24 mouse cellular contexts compared by ENCODE assay signal in the genomic region with DNA sequence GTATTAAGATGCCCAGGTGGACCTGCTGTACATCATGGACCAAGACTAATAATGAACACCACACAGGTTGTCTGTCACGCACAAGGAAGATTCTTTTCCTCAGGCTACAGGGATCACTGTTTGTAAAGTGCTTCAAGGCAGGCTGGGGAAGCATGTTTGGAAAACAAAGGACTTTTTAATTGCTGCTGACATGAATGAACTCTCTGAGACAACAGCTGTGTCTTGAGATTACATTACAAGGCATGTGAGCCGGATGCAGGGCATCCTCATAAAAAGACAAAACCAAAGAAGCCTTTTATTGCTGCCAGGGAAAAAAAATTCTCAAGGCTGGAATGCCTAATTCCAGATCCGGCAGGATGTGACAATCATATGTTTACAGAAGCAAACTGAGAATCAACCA.
DNase-seq lines count a peak whose midpoint lies in the region; ATAC-seq and TF ChIP-seq lines count a peak whose summit lies in the region.
"Had no signal": no experiment of that assay in that cellular context is flagged by ENCODE, and none has a peak within 500 bp of the region (broad histone marks: within the 10 kb centered on the region; RNA-seq: fewer than 3 reads in every experiment).

No protein-coding gene starts in this region.

- no peaks in the 10 kb centered on the region for H3K9me3 ChIP-seq in embryonic facial prominence, embryonic 14.5 days (ENCODE audit: control insufficient read depth, low read length)
- H3K9me3 ChIP-seq in embryonic facial prominence, embryonic 10.5 days: no peaks in the 10 kb centered on the region
- H3K9me3 ChIP-seq in kidney, postnatal 0 days (replicated peaks; ENCODE audit: low read length): no peaks in the 10 kb centered on the region
- no peaks in the 10 kb centered on the region for H3K9me3 ChIP-seq in midbrain, embryonic 14.5 days (ENCODE audit: control insufficient read depth, low read length)
- H3K9me3 ChIP-seq in midbrain, embryonic 15.5 days: no peaks in the 10 kb centered on the region
- H3K9me3 ChIP-seq: embryonic facial prominence, embryonic 12.5 days; forebrain, embryonic 12.5 days; heart, embryonic 13.5 days; hindbrain, embryonic 15.5 days had no signal

- WGBS in embryonic facial prominence, embryonic 14.5 days: 35% methylated on average over 3 of the region's 3 CpGs
- WGBS in embryonic facial prominence, embryonic 10.5 days: 46% methylated on average over 3 of the region's 3 CpGs
- 21% methylated on average over 3 of the region's 3 CpGs for WGBS in kidney, postnatal 0 days
- 51% methylated on average over 3 of the region's 3 CpGs for WGBS in midbrain, embryonic 14.5 days
- 48% methylated on average over 3 of the region's 3 CpGs for WGBS in midbrain, embryonic 15.5 days

- H3K4me3 ChIP-seq in embryonic facial prominence, embryonic 14.5 days (ENCODE audit: low read depth, low read length): no peak overlapping the region
- no peak overlapping the region for H3K4me3 ChIP-seq in embryonic facial prominence, embryonic 10.5 days
- no peak overlapping the region for H3K4me3 ChIP-seq in kidney, postnatal 0 days (replicated peaks; ENCODE audit: low read depth, low read length)
- no peak overlapping the region for H3K4me3 ChIP-seq in midbrain, embryonic 14.5 days (replicated peaks; ENCODE audit: low read depth, low read length)
- no peak overlapping the region for H3K4me3 ChIP-seq in midbrain, embryonic 15.5 days
- H3K4me3 ChIP-seq: embryonic facial prominence, embryonic 12.5 days; forebrain, embryonic 12.5 days; heart, embryonic 13.5 days; hindbrain, embryonic 15.5 days had no signal

- no peak for TF ChIP-seq CTCF in kidney, postnatal 0 days (IDR thresholded peaks at IDR 0.05; ENCODE audit: low read depth)

- H3K4me1 ChIP-seq in embryonic facial prominence, embryonic 14.5 days (ENCODE audit: control insufficient read depth, insufficient read depth, low read length): no peaks in the 10 kb centered on the region
- H3K4me1 ChIP-seq in embryonic facial prominence, embryonic 10.5 days: no peaks in the 10 kb centered on the region
- H3K4me1 ChIP-seq in kidney, postnatal 0 days (replicated peaks; ENCODE audit: insufficient read depth, low read length): no peaks in the 10 kb centered on the region
- no peaks in the 10 kb centered on the region for H3K4me1 ChIP-seq in midbrain, embryonic 14.5 days (ENCODE audit: control insufficient read depth, insufficient read depth, low read length)
- H3K4me1 ChIP-seq in midbrain, embryonic 15.5 days: no peaks in the 10 kb centered on the region
- H3K4me1 ChIP-seq: embryonic facial prominence, embryonic 12.5 days; forebrain, embryonic 12.5 days; heart, embryonic 13.5 days; hindbrain, embryonic 15.5 days had no signal

- H3K4me2 ChIP-seq in embryonic facial prominence, embryonic 14.5 days (ENCODE audit: low read depth, low read length): no peak overlapping the region
- H3K4me2 ChIP-seq in kidney, postnatal 0 days (ENCODE audit: low read length): no peak overlapping the region
- H3K4me2 ChIP-seq in midbrain, embryonic 14.5 days (ENCODE audit: low read length): no peak overlapping the region
- H3K4me2 ChIP-seq in midbrain, embryonic 15.5 days: no peak overlapping the region
- H3K4me2 ChIP-seq: embryonic facial prominence, embryonic 12.5 days; forebrain, embryonic 12.5 days; heart, embryonic 13.5 days; hindbrain, embryonic 15.5 days had no signal

- ATAC-seq in embryonic facial prominence, embryonic 14.5 days (ENCODE audit: low read depth): no peak
- no peak for ATAC-seq in kidney, postnatal 0 days (replicated peaks; ENCODE audit: low FRiP score, low read depth)
- ATAC-seq in midbrain, embryonic 14.5 days (ENCODE audit: low FRiP score, low TSS enrichment): no peak
- ATAC-seq in midbrain, embryonic 15.5 days (replicated peaks): no peak
- ATAC-seq: activated CD4-positive, CD25-positive, alpha-beta regulatory T cell, adult 4 months; forebrain, embryonic 16.5 days; Patski had no signal

- DNase-seq in embryonic facial prominence, embryonic 14.5 days (ENCODE audit: low spot score): peak; percentile 8
- no peak for DNase-seq in embryonic facial prominence, embryonic 10.5 days (ENCODE audit: low spot score)
- peak; percentile 70 for DNase-seq in kidney, postnatal 0 days (ENCODE audit: low spot score)
- no peak for DNase-seq in kidney, postnatal 36 days
- peak; percentile 13 for DNase-seq in midbrain, embryonic 14.5 days
- DNase-seq in mesoderm, embryonic 11.5 days (ENCODE audit: low read depth, low spot score): peak; percentile 33
- DNase-seq in thymus, postnatal 36 days: no peak
- DNase-seq: adrenal gland, postnatal 14 days; cerebellum, adult 18-20 months; cerebellum, adult 9-11 months; cerebellum, postnatal 36 days; embryo, embryonic 11 days; gastrocnemius, postnatal 36 days; heart, adult 11 months; heart, postnatal 36 days had no signal

- no peaks in the 10 kb centered on the region for H3K36me3 ChIP-seq in embryonic facial prominence, embryonic 14.5 days (ENCODE audit: control insufficient read depth, insufficient read depth, low read length)
- H3K36me3 ChIP-seq in embryonic facial prominence, embryonic 10.5 days (replicated peaks): no peaks in the 10 kb centered on the region
- no peaks in the 10 kb centered on the region for H3K36me3 ChIP-seq in kidney, postnatal 0 days (ENCODE audit: insufficient read depth, low read length)
- no peaks in the 10 kb centered on the region for H3K36me3 ChIP-seq in midbrain, embryonic 14.5 days (ENCODE audit: control insufficient read depth, insufficient read depth, low read length)
- no peaks in the 10 kb centered on the region for H3K36me3 ChIP-seq in midbrain, embryonic 15.5 days (replicated peaks)
- H3K36me3 ChIP-seq: embryonic facial prominence, embryonic 12.5 days; forebrain, embryonic 12.5 days; heart, embryonic 13.5 days; hindbrain, embryonic 15.5 days had no signal

- H3K27me3 ChIP-seq in embryonic facial prominence, embryonic 14.5 days (replicated peaks; ENCODE audit: control insufficient read depth, insufficient read depth, low read length): no peaks in the 10 kb centered on the region
- H3K27me3 ChIP-seq in embryonic facial prominence, embryonic 10.5 days (replicated peaks; ENCODE audit: low read depth, poor library complexity, severe bottlenecking): no peaks in the 10 kb centered on the region
- no peaks in the 10 kb centered on the region for H3K27me3 ChIP-seq in kidney, postnatal 0 days (ENCODE audit: insufficient read depth, low read length)
- H3K27me3 ChIP-seq in midbrain, embryonic 14.5 days (ENCODE audit: control insufficient read depth, insufficient read depth, low read length): no peaks in the 10 kb centered on the region
- H3K27me3 ChIP-seq in midbrain, embryonic 15.5 days (replicated peaks): no peaks in the 10 kb centered on the region
- H3K27me3 ChIP-seq: CH12.LX; embryonic facial prominence, embryonic 12.5 days; forebrain, embryonic 12.5 days; heart, embryonic 13.5 days; hindbrain, embryonic 15.5 days; Patski had no signal

- H3K9ac ChIP-seq in embryonic facial prominence, embryonic 14.5 days (ENCODE audit: low read depth, low read length): no peak overlapping the region
- H3K9ac ChIP-seq in kidney, postnatal 0 days (ENCODE audit: low read depth, low read length): no peak overlapping the region
- no peak overlapping the region for H3K9ac ChIP-seq in midbrain, embryonic 14.5 days (replicated peaks; ENCODE audit: low read length)
- H3K9ac ChIP-seq in midbrain, embryonic 15.5 days: no peak overlapping the region
- H3K9ac ChIP-seq: embryonic facial prominence, embryonic 12.5 days; forebrain, embryonic 12.5 days; heart, embryonic 13.5 days; hindbrain, embryonic 15.5 days had no signal

- H3K27ac ChIP-seq in embryonic facial prominence, embryonic 14.5 days (replicated peaks; ENCODE audit: low read depth, low read length): no peak overlapping the region
- H3K27ac ChIP-seq in embryonic facial prominence, embryonic 10.5 days (replicated peaks): no peak overlapping the region
- H3K27ac ChIP-seq in kidney, postnatal 0 days: no peak overlapping the region
- no peak overlapping the region for H3K27ac ChIP-seq in midbrain, embryonic 14.5 days (replicated peaks; ENCODE audit: low read depth, low read length)
- no peak overlapping the region for H3K27ac ChIP-seq in midbrain, embryonic 15.5 days
- H3K27ac ChIP-seq: embryonic facial prominence, embryonic 12.5 days; forebrain, embryonic 12.5 days; heart, embryonic 13.5 days; hindbrain, embryonic 15.5 days had no signal

Comparison
In these comparisons a context has a peak if more than half of its experiments do, and no peak if none do; other contexts are left out.
1. DNase-seq: peak in embryonic facial prominence, embryonic 14.5 days (single experiment), kidney, postnatal 0 days (single experiment), midbrain, embryonic 14.5 days (single experiment) and mesoderm, embryonic 11.5 days (single experiment); none in embryonic facial prominence, embryonic 10.5 days (single experiment), kidney, postnatal 36 days (0 of 2) and thymus, postnatal 36 days (0 of 2).